Mouse (Mus musculus): ENCODE measurements around the gene P2ry6.

DNA sequence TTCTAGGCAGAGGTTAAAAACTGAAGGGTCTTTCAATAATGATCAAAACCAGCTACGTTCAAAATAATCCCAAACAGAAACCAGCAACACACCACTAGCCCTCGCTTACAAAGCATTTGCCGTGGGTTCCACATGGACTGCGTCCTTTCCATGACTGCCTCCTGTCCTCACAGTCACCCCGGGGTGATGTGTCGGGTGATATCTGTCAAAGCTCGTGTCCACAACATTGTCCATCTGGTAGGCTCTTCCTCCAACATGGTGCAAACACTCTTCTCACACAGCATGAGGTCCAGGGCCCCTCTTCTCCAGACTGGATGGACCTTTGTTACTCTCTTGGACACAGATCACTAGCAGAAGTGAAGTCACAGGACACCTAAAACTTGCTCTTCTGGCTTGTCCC lies 69.4 kb downstream of the P2ry6 start:
- TF ChIP-seq POLR2A (IDR thresholded peaks at IDR 0.05; ENCODE audit: borderline replicate concordance, low read depth, low read length) (no peak), CTCF (IDR thresholded peaks at IDR 0.05; ENCODE audit: low read depth, low read length) (no peak)

All from bone marrow macrophage, adult 2 months (primary cell).